Mouse (Mus musculus): ENCODE results near the gene Elp4. TPM values are rescaled to one million over a fixed set of nuclear protein-coding genes. Genes with fewer than 3 reads are reported as not detected.

Elp4 gene
- polyA plus RNA-seq, 1 experiment from 2014 or later: 40.4 TPM

- Histone ChIP-seq H3K27ac (ENCODE audit: low read length) (no peak overlapping the region), H3K9ac (replicated peaks; ENCODE audit: low read depth, low read length) (no peak overlapping the region), H3K4me3 (ENCODE audit: low read depth, low read length) (no peak overlapping the region), H3K9me3 (ENCODE audit: control insufficient read depth, low read depth, low read length) (no peaks in the 10 kb centered on the region), H3K4me1 (ENCODE audit: control insufficient read depth, insufficient read depth, low read length) (no peaks in the 10 kb centered on the region), H3K27me3 (ENCODE audit: control insufficient read depth, insufficient read depth, low read length) (no peaks in the 10 kb centered on the region), H3K4me2 (replicated peaks; ENCODE audit: low read depth, low read length) (no peak overlapping the region), H3K36me3 (ENCODE audit: control insufficient read depth, insufficient read depth, low read length) (peaks cover 5% of the 10 kb centered on the region; the same call in 1 of the 2 replicates)
- WGBS: 85% methylated on average over 5 of the region's 5 CpGs
- ATAC-seq (ENCODE audit: insufficient number of reproducible peaks, insufficient read depth, low FRiP score, low read depth): no peak
Observed at GRCm38 (mm10) chr2:105908351-105908750, 4.0 kb upstream of the Elp4 start.

GRCm38 (mm10) chr2:105904757-105905146 is 388 bp upstream of the Elp4 start:
- Histone ChIP-seq H3K36me3 (ENCODE audit: control insufficient read depth, insufficient read depth, low read length) (no peaks in the 10 kb centered on the region; the same call in 1 of the 2 replicates), H3K27me3 (ENCODE audit: control insufficient read depth, insufficient read depth, low read length) (no peaks in the 10 kb centered on the region), H3K9me3 (ENCODE audit: control insufficient read depth, low read depth, low read length) (no peaks in the 10 kb centered on the region), H3K9ac (replicated peaks; ENCODE audit: low read depth, low read length) (peak overlapping the region; percentile 49), H3K4me2 (replicated peaks; ENCODE audit: low read depth, low read length) (peak overlapping the region; percentile 74), H3K4me1 (ENCODE audit: control insufficient read depth, insufficient read depth, low read length) (no peaks in the 10 kb centered on the region), H3K4me3 (ENCODE audit: low read depth, low read length) (peak overlapping the region; percentile 84), H3K27ac (ENCODE audit: low read length) (peak overlapping the region; percentile 39; the same call in 1 of the 2 replicates)
- ATAC-seq (ENCODE audit: insufficient number of reproducible peaks, insufficient read depth, low FRiP score, low read depth): peak; percentile 57; the same call in 1 of the 2 replicates
- WGBS: 1% methylated on average over 12 of the region's 12 CpGs

GRCm38 (mm10) chr2:105890816-105891215 is 13.5 kb downstream of the Elp4 start:
- no peaks in the 10 kb centered on the region for H3K27me3 ChIP-seq (ENCODE audit: control insufficient read depth, insufficient read depth, low read length)
- no peaks in the 10 kb centered on the region for H3K36me3 ChIP-seq (ENCODE audit: control insufficient read depth, insufficient read depth, low read length)
- no peaks in the 10 kb centered on the region for H3K9me3 ChIP-seq (ENCODE audit: control insufficient read depth, low read depth, low read length)
- H3K4me3 ChIP-seq (ENCODE audit: low read depth, low read length): no peak overlapping the region
- H3K4me1 ChIP-seq (ENCODE audit: control insufficient read depth, insufficient read depth, low read length): no peaks in the 10 kb centered on the region
- no peak overlapping the region for H3K9ac ChIP-seq (replicated peaks; ENCODE audit: low read depth, low read length)
- no peak overlapping the region for H3K27ac ChIP-seq (ENCODE audit: low read length)
- no peak for ATAC-seq (ENCODE audit: insufficient number of reproducible peaks, insufficient read depth, low FRiP score, low read depth)
- no peak overlapping the region for H3K4me2 ChIP-seq (replicated peaks; ENCODE audit: low read depth, low read length)

GRCm38 (mm10) chr2:105873403-105873802 is 31.0 kb downstream of the Elp4 start:
- H3K9ac ChIP-seq (replicated peaks; ENCODE audit: low read depth, low read length): no peak overlapping the region
- no peaks in the 10 kb centered on the region for H3K9me3 ChIP-seq (ENCODE audit: control insufficient read depth, low read depth, low read length)
- no peak for ATAC-seq (ENCODE audit: insufficient number of reproducible peaks, insufficient read depth, low FRiP score, low read depth)
- H3K4me1 ChIP-seq (ENCODE audit: control insufficient read depth, insufficient read depth, low read length): no peaks in the 10 kb centered on the region
- no peak overlapping the region for H3K4me3 ChIP-seq (ENCODE audit: low read depth, low read length)
- no peak overlapping the region for H3K27ac ChIP-seq (ENCODE audit: low read length)
- no peaks in the 10 kb centered on the region for H3K27me3 ChIP-seq (ENCODE audit: control insufficient read depth, insufficient read depth, low read length)
- H3K4me2 ChIP-seq (replicated peaks; ENCODE audit: low read depth, low read length): no peak overlapping the region
- no peaks in the 10 kb centered on the region for H3K36me3 ChIP-seq (ENCODE audit: control insufficient read depth, insufficient read depth, low read length)
- WGBS: 94% methylated on average over 1 of the region's 1 CpGs

GRCm38 (mm10) chr2:105854740-105855139 is 49.6 kb downstream of the Elp4 start:
- H3K27me3 ChIP-seq (ENCODE audit: control insufficient read depth, insufficient read depth, low read length): no peaks in the 10 kb centered on the region
- no peak for ATAC-seq (ENCODE audit: insufficient number of reproducible peaks, insufficient read depth, low FRiP score, low read depth)
- no peak overlapping the region for H3K27ac ChIP-seq (ENCODE audit: low read length)
- no peak overlapping the region for H3K4me2 ChIP-seq (replicated peaks; ENCODE audit: low read depth, low read length)
- no peak overlapping the region for H3K4me3 ChIP-seq (ENCODE audit: low read depth, low read length)
- H3K9me3 ChIP-seq (ENCODE audit: control insufficient read depth, low read depth, low read length): no peaks in the 10 kb centered on the region
- 63% methylated on average over 2 of the region's 2 CpGs for WGBS
- no peaks in the 10 kb centered on the region for H3K36me3 ChIP-seq (ENCODE audit: control insufficient read depth, insufficient read depth, low read length)
- no peak overlapping the region for H3K9ac ChIP-seq (replicated peaks; ENCODE audit: low read depth, low read length)
- H3K4me1 ChIP-seq (ENCODE audit: control insufficient read depth, insufficient read depth, low read length): no peaks in the 10 kb centered on the region

- no peaks in the 10 kb centered on the region for H3K9me3 ChIP-seq (ENCODE audit: control insufficient read depth, low read depth, low read length)
- H3K4me2 ChIP-seq (replicated peaks; ENCODE audit: low read depth, low read length): no peak overlapping the region
- WGBS: 94% methylated on average over 2 of the region's 2 CpGs
- H3K36me3 ChIP-seq (ENCODE audit: control insufficient read depth, insufficient read depth, low read length): no peaks in the 10 kb centered on the region
- no peaks in the 10 kb centered on the region for H3K4me1 ChIP-seq (ENCODE audit: control insufficient read depth, insufficient read depth, low read length)
- H3K9ac ChIP-seq (replicated peaks; ENCODE audit: low read depth, low read length): no peak overlapping the region
- no peak overlapping the region for H3K4me3 ChIP-seq (ENCODE audit: low read depth, low read length)
- H3K27ac ChIP-seq (ENCODE audit: low read length): no peak overlapping the region
- no peak for ATAC-seq (ENCODE audit: insufficient number of reproducible peaks, insufficient read depth, low FRiP score, low read depth)
- no peaks in the 10 kb centered on the region for H3K27me3 ChIP-seq (ENCODE audit: control insufficient read depth, insufficient read depth, low read length)
Observed at GRCm38 (mm10) chr2:105852971-105853370, 51.4 kb downstream of the Elp4 start.

- H3K9me3 ChIP-seq (ENCODE audit: control insufficient read depth, low read depth, low read length): no peaks in the 10 kb centered on the region
- no peaks in the 10 kb centered on the region for H3K36me3 ChIP-seq (ENCODE audit: control insufficient read depth, insufficient read depth, low read length)
- H3K27me3 ChIP-seq (ENCODE audit: control insufficient read depth, insufficient read depth, low read length): no peaks in the 10 kb centered on the region
- no peak overlapping the region for H3K4me2 ChIP-seq (replicated peaks; ENCODE audit: low read depth, low read length)
- no peak overlapping the region for H3K4me3 ChIP-seq (ENCODE audit: low read depth, low read length)
- no peaks in the 10 kb centered on the region for H3K4me1 ChIP-seq (ENCODE audit: control insufficient read depth, insufficient read depth, low read length)
- H3K27ac ChIP-seq (ENCODE audit: low read length): no peak overlapping the region
- no peak for ATAC-seq (ENCODE audit: insufficient number of reproducible peaks, insufficient read depth, low FRiP score, low read depth)
- H3K9ac ChIP-seq (replicated peaks; ENCODE audit: low read depth, low read length): no peak overlapping the region
Observed at GRCm38 (mm10) chr2:105851714-105852293, 52.6 kb downstream of the Elp4 start.

- Histone ChIP-seq H3K4me1 (ENCODE audit: control insufficient read depth, insufficient read depth, low read length) (no peaks in the 10 kb centered on the region), H3K36me3 (ENCODE audit: control insufficient read depth, insufficient read depth, low read length) (no peaks in the 10 kb centered on the region), H3K4me3 (ENCODE audit: low read depth, low read length) (no peak overlapping the region), H3K9me3 (ENCODE audit: control insufficient read depth, low read depth, low read length) (no peaks in the 10 kb centered on the region), H3K27me3 (ENCODE audit: control insufficient read depth, insufficient read depth, low read length) (no peaks in the 10 kb centered on the region), H3K4me2 (replicated peaks; ENCODE audit: low read depth, low read length) (no peak overlapping the region), H3K9ac (replicated peaks; ENCODE audit: low read depth, low read length) (no peak overlapping the region), H3K27ac (ENCODE audit: low read length) (no peak overlapping the region)
- 83% methylated on average over 5 of the region's 5 CpGs for WGBS
- ATAC-seq (ENCODE audit: insufficient number of reproducible peaks, insufficient read depth, low FRiP score, low read depth): no peak
Observed at GRCm38 (mm10) chr2:105843151-105843550, 61.2 kb downstream of the Elp4 start.

GRCm38 (mm10) chr2:105817965-105818364 is 86.4 kb downstream of the Elp4 start:
- Histone ChIP-seq H3K36me3 (ENCODE audit: control insufficient read depth, insufficient read depth, low read length) (no peaks in the 10 kb centered on the region), H3K4me2 (replicated peaks; ENCODE audit: low read depth, low read length) (no peak overlapping the region), H3K4me3 (ENCODE audit: low read depth, low read length) (no peak overlapping the region), H3K27ac (ENCODE audit: low read length) (no peak overlapping the region), H3K9ac (replicated peaks; ENCODE audit: low read depth, low read length) (no peak overlapping the region), H3K4me1 (ENCODE audit: control insufficient read depth, insufficient read depth, low read length) (no peaks in the 10 kb centered on the region), H3K27me3 (ENCODE audit: control insufficient read depth, insufficient read depth, low read length) (no peaks in the 10 kb centered on the region), H3K9me3 (ENCODE audit: control insufficient read depth, low read depth, low read length) (no peaks in the 10 kb centered on the region)
- 86% methylated on average over 1 of the region's 1 CpGs for WGBS
- no peak for ATAC-seq (ENCODE audit: insufficient number of reproducible peaks, insufficient read depth, low FRiP score, low read depth)
